Mouse (Mus musculus): ENCODE results near the gene Tll1.

GRCm38 (mm10) chr8:64193421-64193820 lies 12.7 kb downstream of the Tll1 start:
- TF ChIP-seq CTCF (IDR thresholded peaks at IDR 0.05; ENCODE audit: control insufficient read depth, insufficient read depth, low read length) (no peak), POLR2A (IDR thresholded peaks at IDR 0.05; ENCODE audit: borderline replicate concordance, control insufficient read depth, low read depth, low read length) (no peak)

Data from bone marrow, adult 2 months (tissue).